Mouse (Mus musculus) spleen, adult 2 months (tissue): ENCODE data around the gene Ildr1. TPM values are rescaled to one million over a fixed set of nuclear protein-coding genes. Genes with fewer than 3 reads are reported as not detected.

Experiments
- DNase-seq, 2 experiments: peaks; one replicate each; pipeline versions ENCODE4 v3.0.0 to v3.0.0-alpha.2; 2012 to 2021; ENCODE audit warnings: low spot score in 2 of 2, low read depth in 1 of 2
- H3K27ac ChIP-seq: fragments of 200-500 bp; 2 replicates; pipeline ENCODE4 v1.5.1; 2012; ENCODE audit warnings: low read length, inconsistent platforms; ENCODE audit not compliant: insufficient read depth
- H3K27me3 ChIP-seq: fragments of 200-500 bp; 2 replicates; pipeline ENCODE4 v1.6.1; 2012; ENCODE audit warnings: mild to moderate bottlenecking, moderate library complexity, low read length, inconsistent platforms; ENCODE audit not compliant: control insufficient read depth, insufficient read depth
- H3K36me3 ChIP-seq: fragments of 200-500 bp; 2 replicates; pipeline ENCODE4 v1.6.1; 2012; ENCODE audit warnings: mild to moderate bottlenecking, low read length, inconsistent platforms; ENCODE audit not compliant: control insufficient read depth, insufficient read depth
- H3K4me1 ChIP-seq: fragments of 200-500 bp; 2 replicates; pipeline ENCODE4 v1.6.1; 2011; ENCODE audit warnings: inconsistent platforms; ENCODE audit not compliant: control insufficient read depth, insufficient read depth, insufficient read length
- H3K4me3 ChIP-seq: fragments of 200-500 bp; 2 replicates; pipeline ENCODE4 v1.5.1; 2011; ENCODE audit warnings: mild to moderate bottlenecking, inconsistent platforms; ENCODE audit not compliant: insufficient read depth, insufficient read length; ENCODE audit errors: extremely low read depth
- CTCF ChIP-seq: fragments of 200-500 bp; IDR thresholded peaks from 2 replicates; pipeline ENCODE4 v1.5.1; 2011; ENCODE audit warnings: mild to moderate bottlenecking, inconsistent platforms; ENCODE audit not compliant: insufficient read depth, insufficient read length, insufficient replicate concordance; ENCODE audit errors: extremely low read depth
- POLR2A ChIP-seq: fragments of 200-500 bp; IDR thresholded peaks from 2 replicates; pipeline ENCODE4 v1.6.1; 2011; ENCODE audit warnings: low read depth, low read length, inconsistent platforms
- WGBS: fragments of 180-500 bp; shearing (Covaris S2); methylation state at CpG from one replicate; pipeline ENCODE4 v1.1.7; 2018; 5-methylcytosine and 5-hydroxymethylcytosine counted together
- polyA plus RNA-seq: library from polyadenylated mRNA; depleted of rRNA; stranded (reverse); fragments of >200 nt; gene quantifications from 2 replicates; pipeline ENCODE4 v1.2.3, GENCODE M21; 2012

The Ildr1 gene
- polyA plus RNA-seq, 1 experiment = 2.0 TPM

DNA sequence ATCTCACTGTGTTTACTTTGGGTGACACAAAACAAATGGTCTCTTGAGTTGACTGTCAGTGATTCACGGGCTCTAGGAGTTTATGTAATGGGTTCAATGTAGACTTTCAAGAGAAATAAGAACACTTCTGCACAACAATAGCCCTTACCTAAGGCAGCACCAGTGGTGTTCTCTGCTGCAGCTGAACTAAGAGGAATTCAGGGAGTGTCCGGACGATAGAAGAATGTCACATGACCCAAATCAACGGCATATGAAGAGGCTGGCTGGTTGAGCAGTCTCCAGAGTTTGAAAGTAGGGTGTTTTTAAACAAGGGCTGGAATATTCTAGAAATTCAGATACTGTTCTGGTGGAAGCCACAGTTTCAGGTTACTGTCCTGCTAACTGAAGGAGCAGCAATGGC is 53.3 kb downstream of the Ildr1 start:
- H3K4me3 ChIP-seq = no peak overlapping the region
- H3K4me1 ChIP-seq = no peaks in the 10 kb centered on the region
- no peaks in the 10 kb centered on the region for H3K27me3 ChIP-seq
- no peaks in the 10 kb centered on the region for H3K36me3 ChIP-seq
- WGBS = 91% methylated on average over 4 of the region's 4 CpGs
- no peak overlapping the region for H3K27ac ChIP-seq
- no peak for TF ChIP-seq POLR2A
- no peak for TF ChIP-seq CTCF
- DNase-seq = no peak

- WGBS = 47% methylated on average over 2 of the region's 2 CpGs
- DNase-seq = no peak
- TF ChIP-seq CTCF (no peak), POLR2A (no peak)
Measured at GRCm38 (mm10) chr16:36747767-36748166, 54.0 kb downstream of the Ildr1 start.

DNA sequence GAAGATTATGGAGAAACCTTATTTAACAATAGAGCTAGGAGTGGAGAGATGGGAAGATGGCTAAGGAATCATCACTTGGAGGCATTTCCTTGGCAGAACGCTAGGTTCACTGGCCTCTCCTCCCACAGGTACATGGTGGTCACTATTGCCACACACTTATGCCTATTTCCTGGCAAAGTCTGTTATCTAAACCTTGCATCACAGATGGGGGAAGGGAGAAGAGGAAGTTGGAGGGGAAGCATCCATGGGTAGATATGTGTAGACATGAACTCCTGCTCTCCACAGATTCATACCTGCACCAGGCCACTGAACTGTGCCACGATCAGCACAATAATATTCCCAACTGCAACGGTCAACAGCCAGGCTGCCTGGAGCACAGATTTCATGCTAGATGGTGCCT is 58.2 kb downstream of the Ildr1 start:
- H3K36me3 ChIP-seq = no peaks in the 10 kb centered on the region
- H3K27ac ChIP-seq = no peak overlapping the region
- no peaks in the 10 kb centered on the region for H3K4me1 ChIP-seq
- TF ChIP-seq CTCF (no peak), POLR2A (no peak)
- H3K27me3 ChIP-seq = no peaks in the 10 kb centered on the region
- H3K4me3 ChIP-seq = no peak overlapping the region
- WGBS = 53% methylated on average over 3 of the region's 3 CpGs
- DNase-seq = no peak

More at GRCm38 (mm10) chr16:36747767-36748166, 54.0 kb downstream of the Ildr1 start:
- Histone ChIP-seq H3K27ac (no peak overlapping the region), H3K4me1 (no peaks in the 10 kb centered on the region), H3K4me3 (no peak overlapping the region), H3K36me3 (no peaks in the 10 kb centered on the region), H3K27me3 (no peaks in the 10 kb centered on the region)

- H3K4me3 ChIP-seq = no peak overlapping the region
- H3K27ac ChIP-seq = no peak overlapping the region
- TF ChIP-seq CTCF (no peak), POLR2A (no peak)
- H3K36me3 ChIP-seq = no peaks in the 10 kb centered on the region
- no peaks in the 10 kb centered on the region for H3K27me3 ChIP-seq
- WGBS = 87% methylated on average over 8 of the region's 13 CpGs
- DNase-seq = no peak
- H3K4me1 ChIP-seq = no peaks in the 10 kb centered on the region
Measured at GRCm38 (mm10) chr16:36770191-36770771, 76.5 kb downstream of the Ildr1 start.

- Histone ChIP-seq H3K27ac (no peak overlapping the region), H3K36me3 (no peaks in the 10 kb centered on the region), H3K4me1 (no peaks in the 10 kb centered on the region), H3K27me3 (no peaks in the 10 kb centered on the region), H3K4me3 (no peak overlapping the region)
- DNase-seq = no peak
- 88% methylated on average over 4 of the region's 4 CpGs for WGBS
- TF ChIP-seq POLR2A (no peak), CTCF (no peak)
Measured at GRCm38 (mm10) chr16:36770830-36771229, 77.1 kb downstream of the Ildr1 start.

DNA sequence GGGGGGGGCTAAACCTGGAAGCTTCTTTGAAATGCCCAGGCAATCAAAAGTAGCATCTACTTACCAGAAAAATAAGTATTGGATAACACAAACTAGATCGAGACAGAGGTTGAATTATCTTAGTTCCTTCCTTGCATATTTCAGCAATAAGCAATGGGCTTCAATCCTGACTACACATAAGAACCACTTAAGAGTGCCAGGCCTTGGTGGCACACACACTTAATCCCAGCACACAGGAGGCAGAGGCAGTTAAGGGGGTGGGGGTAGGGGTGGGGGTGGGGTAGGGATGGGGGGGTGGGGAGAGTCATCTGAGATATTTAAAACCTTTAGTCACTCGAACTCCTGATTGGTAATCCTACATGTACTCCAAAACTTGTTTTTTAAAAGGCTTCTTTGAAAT is 77.5 kb downstream of the Ildr1 start:
- Histone ChIP-seq H3K4me3 (no peak overlapping the region), H3K27ac (no peak overlapping the region), H3K36me3 (no peaks in the 10 kb centered on the region), H3K27me3 (no peaks in the 10 kb centered on the region), H3K4me1 (no peaks in the 10 kb centered on the region)
- WGBS = 87% methylated on average over 2 of the region's 2 CpGs
- no peak for DNase-seq
- TF ChIP-seq CTCF (no peak), POLR2A (no peak)

- Histone ChIP-seq H3K27me3 (no peaks in the 10 kb centered on the region), H3K4me1 (no peaks in the 10 kb centered on the region), H3K36me3 (no peaks in the 10 kb centered on the region), H3K27ac (no peak overlapping the region), H3K4me3 (no peak overlapping the region)
- 85% methylated on average over 3 of the region's 3 CpGs for WGBS
- DNase-seq = no peak
- TF ChIP-seq CTCF (no peak), POLR2A (no peak)
Measured at GRCm38 (mm10) chr16:36771703-36772102, 77.9 kb downstream of the Ildr1 start.
